Mouse (Mus musculus) gastrocnemius, postnatal 25 days (tissue): ENCODE measurements around the gene Gpkow. TPM values are rescaled to one million over a fixed set of nuclear protein-coding genes. Genes with fewer than 3 reads are reported as not detected.
"Not testable (repeated sequence)": the region's sequence is repeated elsewhere in the genome, so short reads cannot be mapped to it uniquely, and the experiment has no call there.

Source experiments
- DNase-seq: peaks from one replicate; pipeline ENCODE4 v3.0.0; 2022
- total RNA-seq, 2 experiments: library from RNA; stranded (reverse); gene quantifications; 1 replicate in 1 of 2; 2 replicates in 1 of 2; pipeline ENCODE4 v1.2.3; 2021

Gene Gpkow
- total RNA-seq, 2 experiments from 2014 or later, result 11.3 to 14.6 TPM

GRCm38 (mm10) chrX:7688321-7688720 is 8.6 kb upstream of the Gpkow start:
- no peak for DNase-seq

- no peak for DNase-seq
Observed at GRCm38 (mm10) chrX:7690486-7690885, 6.4 kb upstream of the Gpkow start.

GRCm38 (mm10) chrX:7692862-7693261 is 4.1 kb upstream of the Gpkow start:
- DNase-seq, result no peak

- DNase-seq, result no peak
Observed at GRCm38 (mm10) chrX:7696520-7696919, 411 bp upstream of the Gpkow start.

- not testable (repeated sequence) for DNase-seq
Observed at GRCm38 (mm10) chrX:7713764-7714134, 16.8 kb downstream of the Gpkow start.

GRCm38 (mm10) chrX:7714135-7714899 is 17.4 kb downstream of the Gpkow start, which contains the start of gene Wdr45:
Wdr45 (plus strand) TSS chrX:7714333.
- DNase-seq, result peak; percentile 95

- not testable (repeated sequence) for DNase-seq
Observed at GRCm38 (mm10) chrX:7716058-7716457, 19.1 kb downstream of the Gpkow start.

- DNase-seq, result peak; percentile 67
Observed at GRCm38 (mm10) chrX:7721514-7722281, 24.8 kb downstream of the Gpkow start, which contains the start of gene Gm45208. Gm45208 (plus strand) TSS chrX:7722245.

GRCm38 (mm10) chrX:7722282-7722611 is 25.3 kb downstream of the Gpkow start:
- no peak for DNase-seq

- no peak for DNase-seq
Observed at GRCm38 (mm10) chrX:7722691-7723090, 25.8 kb downstream of the Gpkow start.

- DNase-seq, result no peak
Observed at GRCm38 (mm10) chrX:7724135-7724534, 27.2 kb downstream of the Gpkow start.

GRCm38 (mm10) chrX:7725841-7726240 is 28.9 kb downstream of the Gpkow start:
- no peak for DNase-seq

- no peak for DNase-seq
Observed at GRCm38 (mm10) chrX:7727176-7727575, 30.2 kb downstream of the Gpkow start.

- DNase-seq, result peak; percentile 77
Observed at GRCm38 (mm10) chrX:7728215-7728921, 31.4 kb downstream of the Gpkow start, which contains the start of gene Praf2. Praf2 (plus strand) TSS chrX:7728439.

GRCm38 (mm10) chrX:7728922-7729265 is 32.0 kb downstream of the Gpkow start:
- no peak for DNase-seq

- DNase-seq, result peak; percentile 58
Observed at GRCm38 (mm10) chrX:7733571-7734156, 36.7 kb downstream of the Gpkow start.

GRCm38 (mm10) chrX:7739336-7740081 is 42.6 kb downstream of the Gpkow start:
- no peak for DNase-seq

GRCm38 (mm10) chrX:7740082-7740819 is 43.3 kb downstream of the Gpkow start:
- DNase-seq, result no peak

- no peak for DNase-seq
Observed at GRCm38 (mm10) chrX:7741103-7741502, 44.2 kb downstream of the Gpkow start.

GRCm38 (mm10) chrX:7743470-7743869 is 46.5 kb downstream of the Gpkow start:
- no peak for DNase-seq

GRCm38 (mm10) chrX:7744940-7745339 is 48.0 kb downstream of the Gpkow start:
- no peak for DNase-seq
